Mouse (Mus musculus) C2C12 (cell line): ENCODE results near the gene Rbfox3.

Source experiments
- CTCF ChIP-seq: IDR thresholded peaks from one replicate; pipeline ENCODE4 v1.5.1; 2011; ENCODE audit not compliant: control insufficient read depth, insufficient read depth, insufficient read length
- USF1 ChIP-seq: IDR thresholded peaks from one replicate; pipeline ENCODE4 v1.6.1; 2011; ENCODE audit warnings: low read depth, mild to moderate bottlenecking, control low read depth, moderate library complexity

DNA sequence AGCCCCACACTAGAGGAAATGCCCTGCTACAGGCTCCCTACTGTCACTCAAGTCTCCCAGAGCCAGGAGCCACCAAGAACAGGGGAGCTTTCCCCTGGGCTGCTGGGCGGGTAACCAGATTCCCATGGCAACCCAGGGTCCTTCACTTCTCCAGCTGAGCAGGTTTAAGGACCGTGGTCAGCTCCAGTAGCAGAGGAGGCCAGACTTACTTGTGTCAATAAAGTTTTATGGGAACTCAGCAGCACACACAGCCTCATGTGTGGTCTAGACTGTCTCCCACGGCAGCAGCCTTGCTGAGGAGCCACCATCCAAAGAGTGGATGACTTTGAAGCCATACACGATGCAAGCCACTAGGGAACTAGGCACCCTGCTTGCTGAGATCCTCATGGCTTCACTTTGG is 365.7 kb downstream of the Rbfox3 start:
- no peak for TF ChIP-seq CTCF
- no peak for TF ChIP-seq USF1
